Mouse (Mus musculus) neural tube, embryonic 11.5 days (tissue): Measurements from ENCODE around the gene 4930595D18Rik. TPM values are rescaled to one million over a fixed set of nuclear protein-coding genes. Genes with fewer than 3 reads are reported as not detected.

Experiments used
- ATAC-seq: fragments of 200-750 bp; cut with Nextera tagmentation; 2 replicates; pipeline ENCODE4 v1.8.0; 2017; ENCODE audit warnings: moderate number of reproducible peaks, mild to moderate bottlenecking, moderate TSS enrichment, moderate library complexity; ENCODE audit not compliant: insufficient read depth, low FRiP score, low TSS enrichment
- DNase-seq: peaks from one replicate; pipeline ENCODE4 v3.0.0-alpha.2; 2015; ENCODE audit warnings: low spot score
- H3K27ac ChIP-seq: fragments of 300-500 bp; sonication (generic); 2 replicates; pipeline ENCODE4 v1.5.1; 2014; ENCODE audit warnings: low read depth, mild to moderate bottlenecking, low read length
- H3K27me3 ChIP-seq: fragments of 300-500 bp; sonication (generic); 2 replicates; pipeline ENCODE4 v1.6.1; 2014; ENCODE audit warnings: mild to moderate bottlenecking, low read length, mixed read lengths; ENCODE audit not compliant: control insufficient read depth, insufficient read depth
- H3K36me3 ChIP-seq: fragments of 300-500 bp; sonication (generic); 2 replicates; pipeline ENCODE4 v1.6.1; 2014; ENCODE audit warnings: mild to moderate bottlenecking, low read length, moderate library complexity, mixed read lengths; ENCODE audit not compliant: control insufficient read depth, insufficient read depth
- H3K4me1 ChIP-seq: fragments of 300-500 bp; sonication (generic); 2 replicates; pipeline ENCODE4 v1.6.1; 2014; ENCODE audit warnings: low read length, mixed read lengths; ENCODE audit not compliant: control insufficient read depth, insufficient read depth
- H3K4me2 ChIP-seq: fragments of 300-500 bp; sonication (generic); 2 replicates; pipeline ENCODE4 v1.6.1; 2014; ENCODE audit warnings: low read depth, mild to moderate bottlenecking, moderate library complexity
- H3K4me3 ChIP-seq: fragments of 300-500 bp; sonication (generic); 2 replicates; pipeline ENCODE4 v1.5.1; 2014; ENCODE audit warnings: low read depth, low read length
- H3K9ac ChIP-seq: fragments of 300-500 bp; sonication (generic); 2 replicates; pipeline ENCODE4 v1.6.1; 2014; ENCODE audit warnings: mild to moderate bottlenecking, low read length
- H3K9me3 ChIP-seq: fragments of 300-500 bp; sonication (generic); 2 replicates; pipeline ENCODE4 v1.6.1; 2016; ENCODE audit warnings: low read length; ENCODE audit not compliant: control insufficient read depth
- WGBS: fragments of 180-500 bp; shearing (Covaris S2); extraction: QIAGEN DNeasy Blood & Tissue Kit; methylation state at CpG from one replicate; pipeline ENCODE4 v1.1.7; 2014; 5-methylcytosine and 5-hydroxymethylcytosine counted together
- polyA plus RNA-seq: library from polyadenylated mRNA; unstranded; fragments of >200 nt; fragmentation: Nextera tagmentation; extraction: Ambion mirVana; gene quantifications from 2 replicates; pipeline ENCODE4 v1.2.1, GENCODE M21; 2014

Gene 4930595D18Rik
- not detected in 2 replicates for polyA plus RNA-seq

- Histone ChIP-seq H3K9ac (no peak within 1 kb of the TSS), H3K4me1 (no peaks in the 10 kb centered on the region), H3K4me3 (no peak within 1 kb of the TSS), H3K27me3 (no peaks in the 10 kb centered on the region), H3K27ac (no peak within 1 kb of the TSS), H3K4me2 (no peak within 1 kb of the TSS), H3K9me3 (no peaks in the 10 kb centered on the region), H3K36me3 (no peaks in the 10 kb centered on the region)
- no peak for ATAC-seq
- WGBS: 78% methylated on average over 5 of the region's 5 CpGs
- no peak for DNase-seq
Observed at GRCm38 (mm10) chr12:111184476-111184875, at the start of gene 4930595D18Rik. Gene 4930595D18Rik (minus strand): TSS chr12:111184491.

DNA sequence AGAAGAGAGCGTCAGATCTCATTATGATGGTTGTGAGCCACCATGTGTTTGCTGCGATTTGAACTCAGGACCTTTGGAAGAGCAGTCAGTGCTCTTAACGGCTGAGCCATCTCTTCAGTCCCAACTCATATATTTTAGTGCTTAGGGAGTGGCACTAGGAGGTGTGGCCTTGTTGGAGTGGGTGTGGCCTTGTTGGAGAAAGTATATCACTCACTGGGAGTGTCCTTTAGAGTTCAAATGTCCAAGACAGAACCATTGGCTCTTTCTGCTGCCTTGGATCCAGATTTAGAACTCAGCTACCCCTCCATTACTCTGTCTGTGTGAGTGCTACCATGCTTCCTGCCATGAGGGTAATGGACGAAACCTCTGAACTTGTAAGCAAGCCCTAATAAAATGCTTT, 49.5 kb upstream of the 4930595D18Rik start:
- ATAC-seq: no peak

DNA sequence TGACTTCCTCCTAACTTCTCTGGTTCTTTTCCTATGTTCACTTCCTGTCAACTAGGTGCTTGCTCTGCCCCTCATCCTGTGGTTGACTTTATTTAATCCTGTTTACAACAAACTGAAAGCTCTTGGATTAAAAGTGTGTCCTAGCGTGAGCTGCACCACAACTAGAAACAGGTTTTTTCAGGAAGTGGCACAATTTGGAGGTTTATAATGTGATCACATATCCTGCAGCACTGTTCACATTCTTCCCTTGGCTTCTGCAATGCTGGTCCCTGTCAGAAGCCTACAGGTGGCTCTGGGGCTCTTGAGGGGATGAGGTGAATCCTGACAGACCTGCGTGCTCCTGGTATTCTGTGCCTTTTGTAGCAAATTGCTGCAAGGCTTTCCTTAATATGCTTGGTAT, 46.5 kb upstream of the 4930595D18Rik start:
- Histone ChIP-seq H3K4me1 (no peaks in the 10 kb centered on the region), H3K9ac (no peak overlapping the region), H3K4me3 (no peak overlapping the region), H3K4me2 (no peak overlapping the region), H3K27me3 (no peaks in the 10 kb centered on the region), H3K27ac (no peak overlapping the region), H3K9me3 (no peaks in the 10 kb centered on the region), H3K36me3 (no peaks in the 10 kb centered on the region)
- WGBS: 87% methylated on average over 2 of the region's 2 CpGs
- no peak for DNase-seq
- ATAC-seq: no peak

More for the DNA sequence above, 49.5 kb upstream of the 4930595D18Rik start:
- DNase-seq: no peak
- H3K4me1 ChIP-seq: no peaks in the 10 kb centered on the region
- no peak overlapping the region for H3K9ac ChIP-seq
- no peaks in the 10 kb centered on the region for H3K36me3 ChIP-seq
- 92% methylated on average over 4 of the region's 4 CpGs for WGBS
- H3K9me3 ChIP-seq: no peaks in the 10 kb centered on the region
- no peaks in the 10 kb centered on the region for H3K27me3 ChIP-seq
- H3K4me2 ChIP-seq: no peak overlapping the region
- H3K27ac ChIP-seq: no peak overlapping the region
- H3K4me3 ChIP-seq: no peak overlapping the region

DNA sequence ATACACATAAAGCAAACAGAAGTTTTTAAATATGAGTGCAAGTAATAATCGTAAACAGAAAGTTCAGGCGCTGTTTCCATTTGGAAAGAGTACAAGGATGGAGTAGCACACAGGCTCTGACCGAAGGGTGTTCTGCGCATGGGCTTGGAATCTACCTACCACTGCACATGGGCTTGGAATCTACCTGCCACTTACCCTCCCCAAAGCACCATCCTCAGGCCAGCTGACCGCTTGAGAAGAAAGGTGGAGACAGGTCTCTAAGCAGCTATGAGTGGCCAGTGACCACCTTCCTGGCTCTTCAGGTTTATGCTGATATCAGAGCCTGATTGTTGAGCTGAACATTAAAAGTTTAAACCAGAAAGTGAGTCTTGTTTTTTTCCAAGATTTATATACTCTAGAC, 44.2 kb upstream of the 4930595D18Rik start:
- no peak for DNase-seq

GRCm38 (mm10) chr12:111227410-111227809, 43.1 kb upstream of the 4930595D18Rik start:
- ATAC-seq (no peak), DNase-seq (no peak)
- Histone ChIP-seq H3K36me3 (no peaks in the 10 kb centered on the region), H3K4me3 (no peak overlapping the region), H3K9ac (no peak overlapping the region), H3K9me3 (no peaks in the 10 kb centered on the region), H3K4me1 (no peaks in the 10 kb centered on the region; the same call in 1 of the 2 replicates), H3K4me2 (no peak overlapping the region), H3K27ac (no peak overlapping the region), H3K27me3 (no peaks in the 10 kb centered on the region)
- WGBS: 84% methylated on average over 4 of the region's 4 CpGs

More for the DNA sequence above, 44.2 kb upstream of the 4930595D18Rik start:
- H3K9ac ChIP-seq: no peak overlapping the region
- WGBS: 92% methylated on average over 5 of the region's 5 CpGs
- H3K4me2 ChIP-seq: no peak overlapping the region
- no peak for ATAC-seq
- no peaks in the 10 kb centered on the region for H3K9me3 ChIP-seq
- no peak overlapping the region for H3K4me3 ChIP-seq
- H3K27ac ChIP-seq: no peak overlapping the region
- no peaks in the 10 kb centered on the region; the same call in 1 of the 2 replicates for H3K4me1 ChIP-seq
- no peaks in the 10 kb centered on the region for H3K36me3 ChIP-seq
- H3K27me3 ChIP-seq: no peaks in the 10 kb centered on the region

DNA sequence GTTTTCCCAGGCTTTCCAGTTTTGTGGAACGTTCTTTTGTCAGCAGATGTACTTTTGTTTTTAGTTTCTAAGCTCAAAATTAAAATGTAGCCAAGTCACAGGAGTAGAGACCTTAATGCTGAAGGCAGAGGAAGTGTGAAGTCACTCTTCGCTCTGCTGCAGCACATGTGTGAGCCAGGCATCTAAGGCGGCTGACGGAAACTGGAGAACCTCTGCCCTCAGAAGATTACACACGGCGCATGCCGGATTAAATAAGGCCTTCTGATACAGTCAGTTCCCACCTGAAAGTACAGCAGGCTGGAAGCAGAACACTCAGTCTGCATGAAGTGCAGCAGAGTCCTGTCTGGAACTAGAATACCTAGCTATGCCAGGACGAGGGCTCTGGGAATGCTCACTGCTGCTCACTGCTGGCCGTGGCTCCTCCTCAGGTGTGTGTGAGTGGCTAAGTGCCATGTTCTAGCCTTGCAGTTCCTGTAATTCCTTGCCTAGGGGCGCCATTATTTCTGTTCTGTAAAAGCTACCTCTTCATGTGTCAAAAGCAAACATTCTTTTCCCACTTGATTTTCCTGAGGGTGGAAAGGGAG, 41.0 kb upstream of the 4930595D18Rik start:
- Histone ChIP-seq H3K4me2 (no peak overlapping the region), H3K4me3 (no peak overlapping the region), H3K9ac (no peak overlapping the region), H3K4me1 (no peaks in the 10 kb centered on the region; the same call in 1 of the 2 replicates), H3K9me3 (no peaks in the 10 kb centered on the region), H3K27ac (no peak overlapping the region), H3K36me3 (peaks cover 8% of the 10 kb centered on the region), H3K27me3 (no peaks in the 10 kb centered on the region)
- ATAC-seq (no peak), DNase-seq (no peak)
- WGBS: 85% methylated on average over 10 of the region's 10 CpGs

DNA sequence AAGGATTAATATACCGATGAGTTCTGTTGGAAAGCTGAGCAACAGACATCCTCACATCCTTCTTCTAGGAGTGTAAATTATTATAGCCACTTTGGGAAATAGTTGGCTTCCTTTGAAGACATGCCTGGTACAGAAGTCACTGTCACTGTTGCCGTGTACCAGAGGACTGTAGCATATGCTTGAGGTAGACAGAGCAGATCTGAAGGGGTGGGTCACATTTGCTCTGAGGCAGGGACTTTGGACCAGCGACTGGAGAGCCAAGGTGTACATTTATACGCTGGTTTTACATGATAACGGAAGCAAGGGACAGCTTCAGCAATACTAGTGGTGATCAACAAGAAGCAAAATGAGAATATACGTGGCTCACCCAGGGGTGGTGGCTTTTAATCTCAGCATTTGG, 34.6 kb upstream of the 4930595D18Rik start:
- ATAC-seq (no peak), DNase-seq (no peak)
- H3K27ac ChIP-seq: no peak overlapping the region
- no peaks in the 10 kb centered on the region for H3K9me3 ChIP-seq
- no peaks in the 10 kb centered on the region for H3K27me3 ChIP-seq
- H3K9ac ChIP-seq: no peak overlapping the region
- H3K4me3 ChIP-seq: no peak overlapping the region
- no peaks in the 10 kb centered on the region for H3K4me1 ChIP-seq
- 96% methylated on average over 6 of the region's 6 CpGs for WGBS
- H3K36me3 ChIP-seq: peaks cover 8% of the 10 kb centered on the region
- H3K4me2 ChIP-seq: no peak overlapping the region

DNA sequence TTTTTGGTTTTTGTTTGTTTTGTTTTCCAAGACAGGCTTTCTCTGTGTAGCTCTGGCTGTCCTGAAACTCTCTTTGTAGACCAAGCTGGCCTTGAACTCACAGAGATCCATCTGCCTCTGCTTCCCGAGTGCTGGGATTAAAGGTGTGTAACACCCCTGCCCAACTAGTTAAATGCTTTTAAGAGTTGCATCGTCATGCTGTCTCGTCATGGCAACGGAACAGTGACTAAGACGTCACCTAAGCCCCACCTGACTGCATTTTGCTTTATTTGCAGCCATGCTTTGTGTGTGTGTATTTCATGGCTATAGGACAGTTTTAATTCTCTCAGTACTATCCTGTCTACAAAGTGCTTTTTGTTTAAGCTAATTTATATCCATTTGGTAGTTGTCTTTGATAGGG, 27.4 kb upstream of the 4930595D18Rik start:
- ATAC-seq: no peak
- H3K9ac ChIP-seq: no peak overlapping the region
- DNase-seq: no peak
- H3K4me1 ChIP-seq: no peaks in the 10 kb centered on the region
- H3K4me3 ChIP-seq: no peak overlapping the region
- H3K27me3 ChIP-seq: no peaks in the 10 kb centered on the region
- no peak overlapping the region for H3K27ac ChIP-seq
- H3K9me3 ChIP-seq: no peaks in the 10 kb centered on the region
- WGBS: 80% methylated on average over 5 of the region's 5 CpGs
- no peaks in the 10 kb centered on the region for H3K36me3 ChIP-seq
- H3K4me2 ChIP-seq: no peak overlapping the region

- no peak overlapping the region for H3K9ac ChIP-seq
- no peaks in the 10 kb centered on the region for H3K9me3 ChIP-seq
Observed at GRCm38 (mm10) chr12:111207641-111208040, 23.4 kb upstream of the 4930595D18Rik start.

More at GRCm38 (mm10) chr12:111207641-111208040, 23.4 kb upstream of the 4930595D18Rik start:
- DNase-seq (no peak), ATAC-seq (no peak)
- Histone ChIP-seq H3K36me3 (no peaks in the 10 kb centered on the region), H3K27ac (no peak overlapping the region), H3K27me3 (no peaks in the 10 kb centered on the region), H3K4me1 (no peaks in the 10 kb centered on the region), H3K4me3 (no peak overlapping the region), H3K4me2 (no peak overlapping the region)
- 82% methylated on average over 3 of the region's 3 CpGs for WGBS
